Comparison of ENCODE assay signal across 13 mouse cellular contexts in the genomic region with DNA sequence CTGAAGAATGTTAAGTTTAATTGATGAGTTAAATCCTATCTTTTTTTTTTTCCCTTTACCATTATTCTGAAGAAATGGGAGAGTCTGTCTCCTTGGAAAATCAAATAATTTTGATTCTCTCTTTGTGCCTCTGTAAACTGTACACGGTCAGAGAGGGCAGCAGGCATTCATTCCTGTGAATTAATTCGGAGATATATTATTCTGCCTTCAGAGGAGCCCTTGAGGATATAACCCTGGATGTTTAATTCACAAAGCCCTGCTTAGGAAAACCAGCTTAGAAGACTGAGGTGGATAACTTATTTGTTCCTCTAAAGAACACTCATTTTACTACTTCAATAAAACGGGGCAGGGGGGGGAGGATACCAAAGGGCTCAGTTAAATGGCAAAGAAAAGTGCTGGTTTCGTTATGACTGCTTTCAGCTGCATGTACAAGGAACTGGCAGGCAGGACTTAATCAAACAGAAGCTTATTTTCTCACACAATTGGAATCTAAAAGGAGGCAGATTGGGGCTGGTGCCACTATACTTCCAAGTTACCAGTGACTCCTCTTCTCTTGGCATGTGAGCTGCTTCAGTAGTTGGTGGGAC.
"Had no signal": no experiment of that assay in that cellular context is flagged by ENCODE, and none has a peak within 500 bp of the region (broad histone marks: within the 10 kb centered on the region; RNA-seq: fewer than 3 reads in every experiment).

No protein-coding gene starts in this region.

- H3K36me3 ChIP-seq: limb, embryonic 10.5 days; liver, embryonic 15.5 days had no signal

- H3K4me2 ChIP-seq: liver, embryonic 11.5 days; liver, embryonic 15.5 days had no signal

- H3K4me1 ChIP-seq: liver, embryonic 15.5 days had no signal

- ATAC-seq: lung, postnatal 0 days had no signal

- H3K27me3 ChIP-seq: liver, embryonic 15.5 days had no signal

- H3K27ac ChIP-seq: kidney, postnatal 0 days; limb, embryonic 10.5 days; liver, embryonic 15.5 days; stomach, postnatal 0 days had no signal

- DNase-seq: kidney, adult 9 months; kidney, postnatal 4 days; lung, adult 2 months; lung, postnatal 36 days; right cerebral cortex, adult 18-20 months; right cerebral cortex, postnatal 25 days; thymus, postnatal 4 days had no signal

- H3K4me3 ChIP-seq: limb, embryonic 10.5 days; liver, embryonic 15.5 days had no signal

- H3K9me3 ChIP-seq: limb, embryonic 10.5 days; liver, embryonic 15.5 days had no signal

- H3K9ac ChIP-seq: liver, embryonic 15.5 days had no signal
